12 mouse cellular contexts compared by ENCODE assay signal in genomic region chr13:48970566-48970965, GRCm38 (mm10). TPM values are rescaled to one million over a fixed set of nuclear protein-coding genes. Genes with fewer than 3 reads are reported as not detected.
DNase-seq lines count a peak whose midpoint lies in the region; ATAC-seq and TF ChIP-seq lines count a peak whose summit lies in the region.
"Had no signal": no experiment of that assay in that cellular context is flagged by ENCODE, and none has a peak within 500 bp of the region (broad histone marks: within the 10 kb centered on the region; RNA-seq: fewer than 3 reads in every experiment).

No protein-coding gene starts in this region.

- no peak for ATAC-seq in limb, embryonic 14.5 days (ENCODE audit: low FRiP score, low read depth)
- no peak for ATAC-seq in stomach, postnatal 0 days (ENCODE audit: low FRiP score, low TSS enrichment)
- ATAC-seq: forebrain, embryonic 14.5 days had no signal

- no peak for TF ChIP-seq EP300 in stomach, postnatal 0 days (optimal IDR thresholded peaks at IDR 0.05)

- 70% methylated on average over 13 of the region's 13 CpGs for WGBS in limb, embryonic 14.5 days
- 71% methylated on average over 13 of the region's 13 CpGs for WGBS in stomach, postnatal 0 days

- peak; percentile 91 for DNase-seq in heart, adult 11 months
- DNase-seq in heart, postnatal 36 days = no peak
- no peak for DNase-seq in testis, postnatal 10 days (ENCODE audit: low spot score)
- DNase-seq in limb, embryonic 14.5 days (ENCODE audit: low spot score) = no peak
- peak; percentile 49 for DNase-seq in stomach, postnatal 0 days (ENCODE audit: low spot score)
- DNase-seq in ovary, postnatal 10 days (ENCODE audit: low spot score) = no peak
- no peak for DNase-seq in cerebellum, postnatal 14 days
- DNase-seq: heart, adult 2 months had no signal

- intact Hi-C loops in heart, postnatal 36 days (cut with DNase I) = no loop called here

- H3K4me3 ChIP-seq in testis, adult 2 months (ENCODE audit: control insufficient read depth, low read depth, low read length) = no peak overlapping the region
- no peak overlapping the region for H3K4me3 ChIP-seq in limb, embryonic 14.5 days (replicated peaks; ENCODE audit: low read length)
- no peak overlapping the region for H3K4me3 ChIP-seq in stomach, postnatal 0 days (ENCODE audit: low read depth, low read length)
- H3K4me3 ChIP-seq: heart, adult 2 months; hindbrain, embryonic 10.5 days had no signal

- H3K27me3 ChIP-seq in testis, adult 2 months (ENCODE audit: control insufficient read depth, insufficient read depth, low read length) = no peaks in the 10 kb centered on the region
- no peaks in the 10 kb centered on the region for H3K27me3 ChIP-seq in limb, embryonic 14.5 days (ENCODE audit: control insufficient read depth, insufficient read depth, low read length)
- no peaks in the 10 kb centered on the region for H3K27me3 ChIP-seq in stomach, postnatal 0 days (ENCODE audit: control insufficient read depth, insufficient read depth, low read length)

- H3K9ac ChIP-seq in limb, embryonic 14.5 days (ENCODE audit: low read depth, low read length, severe bottlenecking) = no peak overlapping the region
- H3K9ac ChIP-seq in stomach, postnatal 0 days (ENCODE audit: low read length) = peak overlapping the region; percentile 47; the same call in 1 of the 2 replicates

- peaks cover 11% of the 10 kb centered on the region for H3K4me1 ChIP-seq in testis, adult 2 months (ENCODE audit: control insufficient read depth, insufficient read depth, low read length)
- peaks cover 10% of the 10 kb centered on the region for H3K4me1 ChIP-seq in limb, embryonic 14.5 days (ENCODE audit: control insufficient read depth, insufficient read depth, low read length)
- no peaks in the 10 kb centered on the region; the same call in 1 of the 2 replicates for H3K4me1 ChIP-seq in stomach, postnatal 0 days (replicated peaks; ENCODE audit: control insufficient read depth, insufficient read depth)

- TF ChIP-seq CTCF in testis, adult 2 months (IDR thresholded peaks at IDR 0.05; ENCODE audit: control insufficient read depth, insufficient read depth, insufficient replicate concordance, low read depth, low read length) = no peak
- TF ChIP-seq CTCF in stomach, postnatal 0 days (IDR thresholded peaks at IDR 0.05; ENCODE audit: low read depth) = no peak

- 0 out of 2 replicates have a peak overlapping the region, but pooled peaks have one; percentile 17 for H3K27ac ChIP-seq in testis, adult 2 months (ENCODE audit: control insufficient read depth, insufficient read depth, low read depth, low read length)
- peak overlapping the region; percentile 48; the same call in 1 of the 2 replicates for H3K27ac ChIP-seq in limb, embryonic 14.5 days (replicated peaks; ENCODE audit: low read depth, low read length)
- H3K27ac ChIP-seq in stomach, postnatal 0 days (replicated peaks) = peak overlapping the region; percentile 86
- H3K27ac ChIP-seq: heart, adult 2 months; hindbrain, embryonic 10.5 days; layer of hippocampus, adult 2 months had no signal

- TF ChIP-seq POLR2A in testis, adult 2 months (IDR thresholded peaks at IDR 0.05; ENCODE audit: control insufficient read depth, low read depth, low read length) = no peak
- TF ChIP-seq POLR2A in limb, embryonic 14.5 days (IDR thresholded peaks at IDR 0.05; ENCODE audit: borderline replicate concordance, extremely low read depth, insufficient read depth, insufficient read length) = no peak

- H3K36me3 ChIP-seq in testis, adult 2 months (ENCODE audit: control insufficient read depth, insufficient read depth, low read length) = no peaks in the 10 kb centered on the region
- H3K36me3 ChIP-seq in limb, embryonic 14.5 days (ENCODE audit: control insufficient read depth, insufficient read depth, low read length) = no peaks in the 10 kb centered on the region
- H3K36me3 ChIP-seq in stomach, postnatal 0 days (ENCODE audit: control insufficient read depth, insufficient read depth, low read length) = no peaks in the 10 kb centered on the region; the same call in 1 of the 2 replicates

- H3K4me2 ChIP-seq in limb, embryonic 14.5 days (replicated peaks; ENCODE audit: low read depth, low read length, severe bottlenecking) = no peak overlapping the region
- H3K4me2 ChIP-seq in stomach, postnatal 0 days (replicated peaks; ENCODE audit: low read depth) = peak overlapping the region; percentile 38

- no peaks in the 10 kb centered on the region for H3K9me3 ChIP-seq in limb, embryonic 14.5 days (ENCODE audit: control insufficient read depth, low read length)
- H3K9me3 ChIP-seq in stomach, postnatal 0 days (ENCODE audit: control insufficient read depth, low read length) = no peaks in the 10 kb centered on the region
- H3K9me3 ChIP-seq: hindbrain, embryonic 10.5 days had no signal

RNA-seq across cellular contexts. Expression of gene Fam120a, which starts 2.7 kb away (rescaled TPM):
- total RNA-seq in heart, postnatal 36 days (2021) = 100 to 1,000 TPM; 104 to 116 TPM
- 10.4 and 10.8 TPM in 2 replicates for polyA plus RNA-seq in testis, adult 2 months (2012; rRNA removed)
- 104 and 111 TPM in 2 replicates for polyA plus RNA-seq in limb, embryonic 14.5 days (2012; rRNA removed)
- 37.1 and 37.6 TPM in 2 replicates for polyA plus RNA-seq in limb, embryonic 14.5 days (2014; fragmentation: Nextera tagmentation; extraction: Ambion mirVana)
- polyA plus RNA-seq in stomach, postnatal 0 days (2015; fragmentation: Nextera tagmentation; extraction: Ambion mirVana) = 18.1 and 18.7 TPM in 2 replicates

Comparison
In these comparisons a context has a peak if more than half of its experiments do, and no peak if none do; other contexts are left out.
1. DNase-seq: peak in heart, adult 11 months (single experiment) and stomach, postnatal 0 days (single experiment); none in heart, postnatal 36 days (0 of 2), testis, postnatal 10 days (single experiment), limb, embryonic 14.5 days (single experiment), ovary, postnatal 10 days (single experiment) and cerebellum, postnatal 14 days (0 of 2).
2. H3K27ac ChIP-seq: peak in every context shown above with its lines; median percentile 86 in stomach, postnatal 0 days; 48 in limb, embryonic 14.5 days; 17 in testis, adult 2 months.